Mouse (Mus musculus): ENCODE results near the gene Klf8. TPM values are rescaled to one million over a fixed set of nuclear protein-coding genes. Genes with fewer than 3 reads are reported as not detected.
"Not testable (repeated sequence)": the region's sequence is repeated elsewhere in the genome, so short reads cannot be mapped to it uniquely, and the experiment has no call there.

Gene Klf8
- 4.4 and 4.5 TPM in 2 replicates for polyA plus RNA-seq (2015; fragmentation: Nextera tagmentation; extraction: Ambion mirVana)

- peak within 1 kb of the TSS; percentile 55 for H3K4me3 ChIP-seq (replicated peaks)
- no peaks in the 10 kb centered on the region for H3K4me1 ChIP-seq
- H3K36me3 ChIP-seq, result no peaks in the 10 kb centered on the region
- H3K27me3 ChIP-seq (replicated peaks), result no peaks in the 10 kb centered on the region
- whole genome bisulfite sequencing, result 25% methylated on average over 17 of the region's 17 CpGs
- H3K9me3 ChIP-seq (replicated peaks), result no peaks in the 10 kb centered on the region
- peak; percentile 86 for ATAC-seq (ENCODE audit: low FRiP score)
- peak within 1 kb of the TSS; percentile 50 for H3K9ac ChIP-seq (replicated peaks)
- peak within 1 kb of the TSS; percentile 60 for H3K4me2 ChIP-seq
- H3K27ac ChIP-seq (replicated peaks), result peak within 1 kb of the TSS; percentile 79
These were observed at the start of gene Klf8 for GRCm38 (mm10) chrX:153237304-153237919. TSS of gene Klf8 (plus strand) at chrX:153237466.

- H3K4me1 ChIP-seq, result not testable (repeated sequence)
- 89% methylated on average over 2 of the region's 2 CpGs for WGBS
These were observed 38.1 kb upstream of the Klf8 start for GRCm38 (mm10) chrX:153199185-153199584.

GRCm38 (mm10) chrX:153211101-153211500 is 26.2 kb upstream of the Klf8 start:
- Histone ChIP-seq H3K4me1 (no peaks in the 10 kb centered on the region), H3K9me3 (replicated peaks) (no peaks in the 10 kb centered on the region), H3K36me3 (no peaks in the 10 kb centered on the region), H3K9ac (replicated peaks) (no peak overlapping the region), H3K27ac (replicated peaks) (no peak overlapping the region), H3K4me2 (no peak overlapping the region), H3K4me3 (replicated peaks) (no peak overlapping the region), H3K27me3 (replicated peaks) (no peaks in the 10 kb centered on the region)
- WGBS, result 32% methylated on average over 1 of the region's 1 CpGs
- no peak for ATAC-seq (ENCODE audit: low FRiP score)

More at GRCm38 (mm10) chrX:153199185-153199584, 38.1 kb upstream of the Klf8 start:
- not testable (repeated sequence) for H3K4me3 ChIP-seq (replicated peaks); H3K27ac ChIP-seq (replicated peaks); H3K36me3 ChIP-seq; ATAC-seq (ENCODE audit: low FRiP score); H3K27me3 ChIP-seq (replicated peaks); H3K4me2 ChIP-seq; H3K9me3 ChIP-seq (replicated peaks); H3K9ac ChIP-seq (replicated peaks)

- ATAC-seq (ENCODE audit: low FRiP score), result no peak
- H3K9ac ChIP-seq (replicated peaks), result no peak overlapping the region
- no peak overlapping the region for H3K4me2 ChIP-seq
- H3K9me3 ChIP-seq (replicated peaks), result no peaks in the 10 kb centered on the region
- no peak overlapping the region for H3K27ac ChIP-seq (replicated peaks)
- 77% methylated on average over 2 of the region's 2 CpGs for WGBS
- H3K4me3 ChIP-seq (replicated peaks), result no peak overlapping the region
- no peaks in the 10 kb centered on the region for H3K27me3 ChIP-seq (replicated peaks)
- H3K4me1 ChIP-seq, result no peaks in the 10 kb centered on the region
- no peaks in the 10 kb centered on the region for H3K36me3 ChIP-seq
These were observed 6.0 kb upstream of the Klf8 start for GRCm38 (mm10) chrX:153231240-153231639.

DNA sequence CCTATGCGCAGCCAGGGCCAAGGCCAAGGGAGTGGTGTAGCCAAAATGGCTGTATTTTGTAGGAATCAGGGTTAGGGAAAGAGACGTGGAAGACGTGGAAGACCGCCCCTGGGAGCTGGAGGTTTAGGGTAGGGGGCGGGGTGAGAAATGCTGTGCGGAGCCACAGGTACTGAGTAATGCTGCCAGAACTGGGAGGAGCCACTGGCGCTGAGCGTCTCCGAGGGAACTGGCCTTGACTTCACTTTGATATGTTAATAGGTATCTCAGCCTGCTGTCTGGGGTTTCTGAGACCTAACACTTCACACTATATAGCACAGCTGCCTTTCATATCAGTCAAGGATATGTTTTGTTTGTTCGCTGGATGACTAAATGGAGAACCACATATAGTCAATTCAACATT is 4.0 kb upstream of the Klf8 start:
- Histone ChIP-seq H3K9me3 (replicated peaks) (no peaks in the 10 kb centered on the region), H3K4me3 (replicated peaks) (no peak overlapping the region), H3K4me2 (no peak overlapping the region), H3K4me1 (no peaks in the 10 kb centered on the region), H3K36me3 (no peaks in the 10 kb centered on the region), H3K27me3 (replicated peaks) (no peaks in the 10 kb centered on the region), H3K9ac (replicated peaks) (no peak overlapping the region), H3K27ac (replicated peaks) (no peak overlapping the region)
- no peak for ATAC-seq (ENCODE audit: low FRiP score)
- WGBS, result 26% methylated on average over 10 of the region's 10 CpGs

GRCm38 (mm10) chrX:153237920-153238504 is 746 bp downstream of the Klf8 start:
- H3K9me3 ChIP-seq (replicated peaks), result no peaks in the 10 kb centered on the region
- no peaks in the 10 kb centered on the region for H3K36me3 ChIP-seq
- no peaks in the 10 kb centered on the region for H3K27me3 ChIP-seq (replicated peaks)
- H3K4me2 ChIP-seq, result peak overlapping the region; percentile 60
- H3K27ac ChIP-seq (replicated peaks), result peak overlapping the region; percentile 79
- H3K9ac ChIP-seq (replicated peaks), result peak overlapping the region; percentile 50
- ATAC-seq (ENCODE audit: low FRiP score), result peak; percentile 92
- H3K4me1 ChIP-seq, result no peaks in the 10 kb centered on the region
- H3K4me3 ChIP-seq (replicated peaks), result peak overlapping the region; percentile 55
- 23% methylated on average over 22 of the region's 23 CpGs for WGBS

- H3K27me3 ChIP-seq (replicated peaks), result no peaks in the 10 kb centered on the region
- H3K9ac ChIP-seq (replicated peaks), result no peak overlapping the region
- no peak overlapping the region for H3K27ac ChIP-seq (replicated peaks)
- WGBS, result 47% methylated on average over 1 of the region's 1 CpGs
- H3K4me2 ChIP-seq, result no peak overlapping the region
- no peaks in the 10 kb centered on the region for H3K4me1 ChIP-seq
- no peaks in the 10 kb centered on the region for H3K36me3 ChIP-seq
- no peak for ATAC-seq (ENCODE audit: low FRiP score)
- no peak overlapping the region for H3K4me3 ChIP-seq (replicated peaks)
- H3K9me3 ChIP-seq (replicated peaks), result no peaks in the 10 kb centered on the region
These were observed 17.0 kb downstream of the Klf8 start for GRCm38 (mm10) chrX:153254256-153254655.

GRCm38 (mm10) chrX:153255504-153255903 is 18.2 kb downstream of the Klf8 start:
- 58% methylated on average over 2 of the region's 2 CpGs for WGBS

GRCm38 (mm10) chrX:153282185-153282584 is 44.9 kb downstream of the Klf8 start:
- H3K27me3 ChIP-seq (replicated peaks), result no peaks in the 10 kb centered on the region
- no peaks in the 10 kb centered on the region for H3K36me3 ChIP-seq
- H3K9me3 ChIP-seq (replicated peaks), result no peaks in the 10 kb centered on the region
- 80% methylated on average over 2 of the region's 2 CpGs for WGBS
- H3K4me3 ChIP-seq (replicated peaks), result no peak overlapping the region
- no peak overlapping the region for H3K9ac ChIP-seq (replicated peaks)
- no peaks in the 10 kb centered on the region for H3K4me1 ChIP-seq
- H3K27ac ChIP-seq (replicated peaks), result no peak overlapping the region
- ATAC-seq (ENCODE audit: low FRiP score), result no peak
- H3K4me2 ChIP-seq, result no peak overlapping the region

More at GRCm38 (mm10) chrX:153255504-153255903, 18.2 kb downstream of the Klf8 start:
- Histone ChIP-seq H3K4me1 (no peaks in the 10 kb centered on the region), H3K9me3 (replicated peaks) (no peaks in the 10 kb centered on the region), H3K27ac (replicated peaks) (no peak overlapping the region), H3K27me3 (replicated peaks) (no peaks in the 10 kb centered on the region), H3K9ac (replicated peaks) (no peak overlapping the region), H3K4me3 (replicated peaks) (no peak overlapping the region), H3K4me2 (no peak overlapping the region), H3K36me3 (no peaks in the 10 kb centered on the region)
- no peak for ATAC-seq (ENCODE audit: low FRiP score)

DNA sequence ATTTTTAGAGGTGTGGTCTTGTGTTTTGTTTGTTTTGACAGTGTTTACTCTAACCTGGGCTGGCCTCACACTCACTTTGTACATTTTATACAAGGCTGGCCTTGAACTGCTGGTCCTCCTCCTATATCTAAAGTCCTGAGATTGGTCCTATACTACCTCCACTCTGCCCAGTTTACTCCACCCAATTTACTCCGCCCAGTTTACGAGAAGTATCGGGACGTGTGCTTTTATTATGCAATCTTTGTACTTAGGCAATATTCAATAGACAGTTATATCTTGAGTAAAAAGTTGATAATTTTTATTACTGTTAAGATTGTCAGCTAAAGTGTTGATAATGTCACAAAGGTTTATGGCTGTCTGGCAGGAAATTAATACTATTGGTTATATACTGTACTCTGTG is 74.1 kb downstream of the Klf8 start:
- Histone ChIP-seq H3K4me2 (no peak overlapping the region), H3K9me3 (replicated peaks) (no peaks in the 10 kb centered on the region), H3K36me3 (no peaks in the 10 kb centered on the region), H3K27me3 (replicated peaks) (no peaks in the 10 kb centered on the region), H3K4me3 (replicated peaks) (no peak overlapping the region), H3K4me1 (no peaks in the 10 kb centered on the region), H3K27ac (replicated peaks) (no peak overlapping the region), H3K9ac (replicated peaks) (no peak overlapping the region)
- ATAC-seq (ENCODE audit: low FRiP score), result no peak
- WGBS, result 96% methylated on average over 4 of the region's 4 CpGs

GRCm38 (mm10) chrX:153323105-153323504 is 85.8 kb downstream of the Klf8 start:
- Histone ChIP-seq H3K4me1 (no peaks in the 10 kb centered on the region), H3K4me2 (no peak overlapping the region), H3K27me3 (replicated peaks) (no peaks in the 10 kb centered on the region), H3K27ac (replicated peaks) (no peak overlapping the region), H3K4me3 (replicated peaks) (no peak overlapping the region), H3K9me3 (replicated peaks) (no peaks in the 10 kb centered on the region), H3K9ac (replicated peaks) (no peak overlapping the region), H3K36me3 (no peaks in the 10 kb centered on the region)
- no peak for ATAC-seq (ENCODE audit: low FRiP score)
- 48% methylated on average over 3 of the region's 3 CpGs for WGBS

- not testable (repeated sequence) for ATAC-seq (ENCODE audit: low FRiP score); H3K9ac ChIP-seq (replicated peaks); H3K36me3 ChIP-seq; H3K27ac ChIP-seq (replicated peaks); H3K4me2 ChIP-seq; H3K9me3 ChIP-seq (replicated peaks); H3K27me3 ChIP-seq (replicated peaks); H3K4me3 ChIP-seq (replicated peaks); H3K4me1 ChIP-seq
- WGBS, result 80% methylated on average over 3 of the region's 3 CpGs
These were observed 96.9 kb downstream of the Klf8 start for GRCm38 (mm10) chrX:153334140-153334539.

Data from neural tube, embryonic 15.5 days (tissue).